Mouse (Mus musculus) right cerebral cortex, postnatal 14 days (tissue): ENCODE results near the gene Ifngr1.

Experiments
- DNase-seq: peaks from one replicate; pipeline ENCODE4 v3.0.0; 2022

Gene Ifngr1

GRCm38 (mm10) chr10:19589626-19590025, 2.1 kb upstream of the Ifngr1 start:
- DNase-seq = no peak

- DNase-seq = no peak
Measured at GRCm38 (mm10) chr10:19591286-19591640, 486 bp upstream of the Ifngr1 start.

DNA sequence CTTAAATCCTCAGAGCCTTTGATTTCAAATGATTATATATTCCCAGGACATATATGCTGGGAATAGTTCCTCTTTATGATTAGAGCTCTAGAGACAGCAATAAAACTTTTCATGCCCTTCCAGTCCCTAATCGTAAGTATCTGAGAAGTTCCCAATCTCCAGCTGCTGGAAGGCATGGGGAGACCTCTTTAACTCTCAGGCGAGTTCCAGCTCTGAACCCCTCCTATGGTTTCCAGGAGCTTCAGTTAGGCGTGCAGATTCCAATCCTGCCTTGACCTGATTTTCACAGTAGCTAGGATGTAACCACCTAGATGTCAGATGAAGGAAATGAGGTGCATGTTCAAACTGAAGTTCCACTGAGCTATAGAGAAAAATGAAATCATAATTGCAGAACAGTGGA, 807 bp downstream of the Ifngr1 start:
- DNase-seq = no peak

- DNase-seq = no peak
Measured at GRCm38 (mm10) chr10:19593296-19593695, 1.5 kb downstream of the Ifngr1 start.

- DNase-seq = no peak
Measured at GRCm38 (mm10) chr10:19594201-19594905, 2.6 kb downstream of the Ifngr1 start.

DNA sequence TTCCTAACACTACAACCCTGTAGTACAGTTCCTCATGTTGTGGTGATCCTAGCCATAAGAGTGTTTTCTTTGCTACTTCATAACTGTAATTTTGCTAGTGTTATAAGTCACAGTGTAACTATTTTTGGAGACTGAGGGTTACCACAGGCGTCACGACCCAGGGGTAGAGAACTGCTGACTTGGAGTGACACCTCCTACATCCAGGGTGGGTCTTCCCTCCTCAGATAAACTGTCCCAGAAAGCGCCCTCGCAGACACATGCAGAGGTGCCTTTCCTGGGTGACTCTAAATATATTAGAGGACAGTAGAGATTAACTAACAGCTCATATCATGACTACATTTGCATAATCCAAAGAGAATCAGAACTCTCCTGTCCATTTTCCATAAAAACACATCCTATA, 5.1 kb downstream of the Ifngr1 start:
- no peak for DNase-seq

GRCm38 (mm10) chr10:19598091-19598490, 6.3 kb downstream of the Ifngr1 start:
- no peak for DNase-seq

DNA sequence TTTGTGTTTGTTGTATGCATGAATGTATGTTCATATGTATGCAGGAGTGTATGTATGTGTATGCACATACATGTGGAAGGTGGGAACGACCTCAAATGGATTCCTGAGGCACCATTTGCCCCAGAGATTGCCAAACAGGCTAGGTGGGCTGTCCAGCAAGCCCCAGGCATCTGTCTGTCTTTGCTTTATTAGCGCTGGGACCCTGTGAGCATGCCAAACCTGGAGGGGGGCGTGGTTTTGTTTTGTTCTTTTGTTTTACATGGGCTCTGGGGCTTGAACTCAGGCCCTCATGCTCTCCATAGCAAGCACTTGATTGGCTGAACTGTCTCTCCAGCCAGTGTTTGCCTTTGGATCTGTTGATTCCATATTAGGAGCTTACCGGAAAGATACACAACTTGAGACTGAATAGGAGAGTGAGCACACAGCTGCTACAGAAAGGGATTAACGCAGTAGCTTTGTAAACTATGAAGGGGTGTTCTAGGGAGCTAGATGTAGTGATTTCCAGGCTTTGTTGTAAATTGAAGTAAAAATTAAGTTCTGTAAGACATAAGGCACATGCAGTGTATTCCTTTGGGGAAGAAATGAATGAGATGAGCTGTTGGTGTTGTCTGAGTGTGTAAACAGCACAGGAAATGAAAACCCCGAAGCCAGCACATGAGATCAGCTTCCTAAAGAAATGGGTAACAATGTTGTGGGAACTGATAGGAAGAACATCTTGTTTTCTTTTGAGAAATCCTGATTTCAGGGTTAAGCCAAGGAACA, 7.8 kb downstream of the Ifngr1 start:
- no peak for DNase-seq

DNA sequence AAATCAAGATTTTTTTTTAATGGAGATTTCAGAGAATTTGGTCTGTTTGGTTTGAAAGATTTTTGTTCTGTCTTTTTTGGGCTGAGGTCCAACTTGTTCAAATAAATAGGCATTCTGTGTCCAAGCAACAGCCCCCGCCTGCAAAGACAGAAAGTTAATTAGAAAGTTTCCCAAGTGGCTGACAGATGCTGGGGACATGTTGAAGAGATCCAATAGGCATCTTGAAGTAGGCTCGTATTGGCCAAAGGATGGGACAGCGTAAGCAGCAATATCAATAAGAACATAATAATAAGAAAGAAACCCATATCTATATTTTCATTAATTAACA, 8.3 kb downstream of the Ifngr1 start:
- no peak for DNase-seq

GRCm38 (mm10) chr10:19601502-19601901, 9.8 kb downstream of the Ifngr1 start:
- peak; percentile 23 for DNase-seq

- DNase-seq = no peak
Measured at GRCm38 (mm10) chr10:19603231-19603630, 11.5 kb downstream of the Ifngr1 start.

DNA sequence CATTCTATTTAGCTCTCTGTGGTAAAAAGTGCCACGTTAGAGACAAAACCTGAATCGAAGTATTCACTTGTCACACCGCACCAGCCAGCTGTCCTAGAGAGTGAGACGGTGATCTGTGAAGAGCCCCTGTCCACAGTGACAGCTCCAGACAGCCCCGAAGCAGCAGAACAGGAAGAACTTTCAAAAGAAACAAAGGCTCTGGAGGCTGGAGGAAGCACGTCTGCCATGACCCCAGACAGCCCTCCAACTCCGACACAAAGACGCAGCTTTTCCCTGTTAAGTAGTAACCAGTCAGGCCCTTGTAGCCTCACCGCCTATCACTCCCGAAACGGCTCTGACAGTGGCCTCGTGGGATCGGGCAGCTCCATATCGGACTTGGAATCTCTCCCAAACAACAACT, 17.4 kb downstream of the Ifngr1 start:
- DNase-seq = no peak

GRCm38 (mm10) chr10:19611616-19612015, 19.9 kb downstream of the Ifngr1 start:
- DNase-seq = no peak

DNA sequence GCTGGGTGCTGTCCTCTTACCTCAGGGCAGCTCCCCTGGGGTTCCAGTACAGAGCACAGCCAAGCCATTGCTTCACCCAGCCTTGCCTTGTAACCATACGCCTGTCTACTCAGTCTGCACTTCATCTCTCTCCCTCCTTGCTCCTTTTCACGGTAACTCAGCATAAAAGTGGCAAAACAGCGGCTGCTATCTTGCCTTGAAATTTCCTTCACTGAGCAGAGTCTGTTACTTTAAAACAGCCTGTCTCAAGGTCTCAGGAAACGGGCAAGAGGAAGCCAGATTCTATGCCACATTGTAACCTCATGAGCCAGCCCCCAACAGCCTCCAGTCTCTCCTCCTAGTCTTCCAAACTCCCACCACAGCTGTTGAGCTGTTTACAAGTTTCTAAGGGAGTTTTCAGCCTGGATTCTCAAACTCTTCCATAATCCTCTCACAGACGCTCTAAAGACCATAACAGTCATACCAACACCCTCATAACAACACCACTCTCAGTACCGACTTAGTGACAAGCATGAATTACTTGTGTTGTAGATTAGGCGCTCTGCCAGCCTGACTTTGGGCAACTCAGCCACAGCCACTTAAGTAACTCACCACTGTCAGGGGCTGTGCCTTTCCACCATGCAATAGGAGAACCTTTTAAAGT, 21.5 kb downstream of the Ifngr1 start:
- DNase-seq = no peak

DNA sequence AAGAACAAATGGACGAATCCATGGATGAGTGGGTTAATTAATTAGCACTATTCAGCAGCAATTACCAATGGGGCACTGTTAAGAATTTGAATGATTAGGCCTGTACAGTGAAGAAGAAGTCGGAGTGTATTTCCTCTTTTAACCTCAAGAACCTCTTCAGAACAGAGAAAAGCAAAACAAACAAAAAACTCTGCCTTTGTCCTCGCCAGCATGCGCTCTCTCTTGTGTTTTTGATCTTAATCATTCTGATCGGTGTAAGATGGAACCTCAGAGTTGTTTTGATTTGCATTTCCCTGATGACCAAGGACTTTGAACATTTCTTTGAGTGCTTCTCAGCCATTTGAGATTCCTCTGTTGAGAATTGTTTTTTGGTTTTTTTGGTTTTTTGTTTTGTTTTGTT, 28.0 kb downstream of the Ifngr1 start:
- no peak for DNase-seq

DNA sequence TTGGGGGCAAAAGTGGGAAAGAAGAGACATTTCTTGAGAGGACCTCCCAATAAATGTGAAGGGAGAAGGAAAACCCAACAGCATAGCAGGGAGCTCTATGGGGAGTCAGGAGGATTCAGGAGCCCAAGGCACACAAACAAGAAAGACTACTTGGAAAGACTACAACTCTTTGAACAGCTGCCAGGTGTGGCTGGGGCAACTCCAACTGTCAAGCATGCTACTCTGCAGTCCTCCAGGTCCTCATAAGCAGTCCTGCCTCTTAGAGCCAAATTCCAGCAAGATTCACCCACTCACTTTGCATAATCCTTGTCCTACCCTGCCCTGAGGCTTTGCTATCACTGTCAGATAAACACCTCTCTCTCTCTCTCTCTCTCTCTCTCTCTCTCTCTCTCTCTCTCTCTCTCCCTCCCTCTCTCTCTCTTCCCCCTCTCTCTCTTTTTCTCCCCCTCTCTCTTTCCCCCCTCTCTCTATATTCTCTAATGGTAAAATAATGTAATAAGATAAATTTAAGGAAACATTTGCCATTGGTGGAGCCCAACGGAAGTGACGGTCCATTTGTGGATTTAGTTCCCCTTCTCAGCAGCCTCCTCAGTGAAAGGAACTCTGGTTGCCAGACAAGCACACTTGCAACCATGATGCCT, 29.8 kb downstream of the Ifngr1 start, which contains the start of gene Il22ra2:
TSS of gene Il22ra2 (plus strand) at position 591 of the 641 bp plus-strand sequence.
- no peak for DNase-seq

- no peak for DNase-seq
Measured at GRCm38 (mm10) chr10:19624617-19625016, 32.9 kb downstream of the Ifngr1 start.

DNA sequence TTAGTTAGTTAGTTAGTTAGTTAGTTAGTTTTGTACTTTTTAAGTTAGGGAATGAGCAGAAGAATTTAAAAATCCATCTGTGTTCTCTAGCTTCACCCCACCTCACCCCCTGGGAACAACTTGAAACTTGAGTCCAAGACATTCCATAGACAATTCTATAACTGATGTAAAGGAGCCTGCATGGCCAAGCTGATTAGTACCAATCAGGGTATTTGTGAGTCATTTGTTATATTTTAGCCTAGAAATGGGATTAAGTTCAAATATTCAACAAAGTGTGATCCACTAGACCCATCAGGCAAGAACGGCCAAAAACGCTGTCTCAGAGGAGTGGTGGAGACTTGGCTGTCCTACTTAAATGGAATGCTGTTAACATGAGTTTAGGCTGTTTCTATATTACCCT, 35.6 kb downstream of the Ifngr1 start:
- DNase-seq = no peak

- no peak for DNase-seq
Measured at GRCm38 (mm10) chr10:19627748-19628147, 36.0 kb downstream of the Ifngr1 start.

DNA sequence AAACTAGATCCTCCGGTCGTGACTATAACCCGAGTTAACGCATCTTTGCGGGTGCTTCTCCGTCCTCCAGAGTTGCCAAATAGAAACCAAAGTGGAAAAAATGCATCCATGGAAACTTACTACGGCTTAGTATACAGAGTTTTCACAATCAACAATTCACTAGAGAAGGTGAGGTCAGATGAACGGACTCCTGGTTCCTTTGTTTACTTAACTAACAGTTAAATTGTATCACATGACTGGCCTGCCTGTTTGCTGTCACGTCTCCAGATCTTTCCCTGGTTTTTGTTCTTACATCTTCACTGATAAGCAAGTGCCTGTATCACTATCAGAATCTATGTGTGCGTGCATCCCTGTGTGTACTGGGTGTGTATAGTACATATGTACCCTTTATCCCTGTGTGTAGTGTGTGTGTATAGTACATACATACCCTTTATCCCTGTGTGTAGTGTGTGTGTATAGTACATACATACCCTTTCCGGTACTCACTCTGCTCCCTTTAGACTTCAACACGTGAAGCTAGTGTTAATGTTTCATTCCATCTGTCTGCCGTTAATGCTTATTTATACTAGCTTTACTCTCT, 40.0 kb downstream of the Ifngr1 start:
- no peak for DNase-seq

GRCm38 (mm10) chr10:19638851-19639250, 47.1 kb downstream of the Ifngr1 start:
- DNase-seq = no peak

GRCm38 (mm10) chr10:19639630-19640029, 47.9 kb downstream of the Ifngr1 start:
- no peak for DNase-seq

GRCm38 (mm10) chr10:19645119-19645518, 53.4 kb downstream of the Ifngr1 start:
- DNase-seq = no peak
